Mouse (Mus musculus) CD4-positive, CD25-positive, alpha-beta regulatory T cell, adult 9 weeks (primary cell): ENCODE results near the gene Tbcd. TPM values are rescaled to one million over a fixed set of nuclear protein-coding genes. Genes with fewer than 3 reads are reported as not detected.

Experiments used
- polyA plus RNA-seq: library from polyadenylated mRNA; unstranded; fragments of 100-300 nt; shearing (Covaris generic); gene quantifications from one replicate; pipeline ENCODE4 v1.2.1, GENCODE M21; 2017

The Tbcd gene
- polyA plus RNA-seq, result 42.5 TPM

DNA sequence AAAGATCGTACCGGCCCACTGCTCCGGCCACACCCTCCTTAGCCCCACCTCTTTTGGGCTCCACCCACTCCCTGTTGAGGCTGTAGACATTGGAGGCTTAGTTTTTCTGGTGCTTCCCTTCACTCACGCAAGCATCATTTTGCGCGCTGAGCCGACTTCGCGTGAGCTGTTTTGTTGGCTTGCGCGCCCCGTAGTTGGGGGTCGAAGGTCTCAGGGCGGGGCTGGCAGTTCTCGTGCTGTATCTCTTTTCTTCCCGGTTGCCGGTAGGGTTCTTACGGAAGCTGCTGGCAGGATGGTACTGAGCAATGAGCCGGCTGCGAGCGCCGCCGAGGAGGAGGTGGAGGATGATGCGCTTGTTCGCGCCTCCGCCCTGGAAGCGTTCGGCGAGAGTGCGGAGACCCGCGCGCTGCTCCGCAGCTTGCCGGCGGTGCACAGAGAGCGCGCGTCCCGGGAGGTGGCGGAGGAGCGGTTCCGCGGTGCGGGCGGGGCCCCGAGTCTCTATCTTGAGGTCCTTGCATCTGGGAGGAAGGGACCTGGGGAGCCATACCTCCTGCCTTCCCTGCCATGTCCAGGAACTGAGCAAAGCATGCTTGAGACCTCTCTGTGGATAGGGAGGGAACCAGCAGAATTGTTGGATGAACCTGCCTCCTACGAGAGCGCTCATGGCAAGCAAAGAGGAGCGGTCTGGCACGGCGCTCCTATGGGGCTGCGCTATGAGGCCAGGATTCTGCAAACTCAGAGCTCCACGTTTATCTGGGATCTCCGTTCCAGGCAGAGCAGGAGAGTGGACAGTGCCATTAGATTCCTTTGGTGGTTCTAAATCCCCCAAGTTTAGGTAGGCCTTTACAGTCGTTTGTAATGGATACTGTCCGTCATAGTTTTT is at the start of gene Tbcd:
Gene Tbcd (plus strand): TSS at position 197 of the 883 bp plus-strand sequence.

DNA sequence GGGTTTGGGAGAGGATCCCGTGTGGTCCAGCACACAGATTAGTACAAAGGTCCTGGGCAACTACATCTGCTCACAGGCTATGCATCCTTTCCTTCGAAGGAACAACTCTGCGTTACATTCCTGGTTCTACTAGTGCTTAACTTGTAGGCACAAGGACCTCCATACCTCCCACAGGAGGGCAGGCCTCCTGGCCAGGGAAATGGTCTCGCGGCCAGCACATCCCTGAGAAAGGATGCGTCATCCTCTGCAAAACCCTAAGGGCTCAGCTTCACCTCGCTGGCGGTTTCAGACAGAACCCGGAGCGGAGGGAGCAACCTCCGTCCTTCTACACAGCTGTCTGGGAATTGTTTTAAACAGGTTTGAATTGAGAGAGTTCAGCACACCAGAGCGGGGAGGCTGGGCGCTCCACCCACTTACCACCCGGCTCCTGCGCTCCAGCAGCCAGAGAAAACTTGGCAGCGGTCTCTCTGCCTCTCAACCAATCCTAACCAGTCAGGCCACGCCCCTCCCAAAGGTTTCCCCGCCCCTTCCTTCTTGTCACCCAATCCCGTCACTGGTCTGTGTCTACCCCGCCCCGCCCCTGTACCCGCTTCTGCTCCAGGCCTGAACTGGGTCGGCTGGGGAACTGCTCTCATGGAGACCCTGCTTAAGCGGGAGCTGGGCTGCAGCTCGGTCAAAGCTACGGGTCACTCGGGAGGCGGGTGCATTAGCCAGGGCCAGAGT is 30.8 kb upstream of the Tbcd start, which contains the start of gene Fn3krp:
Gene Fn3krp (plus strand): TSS at position 572 of the 723 bp plus-strand sequence.

DNA sequence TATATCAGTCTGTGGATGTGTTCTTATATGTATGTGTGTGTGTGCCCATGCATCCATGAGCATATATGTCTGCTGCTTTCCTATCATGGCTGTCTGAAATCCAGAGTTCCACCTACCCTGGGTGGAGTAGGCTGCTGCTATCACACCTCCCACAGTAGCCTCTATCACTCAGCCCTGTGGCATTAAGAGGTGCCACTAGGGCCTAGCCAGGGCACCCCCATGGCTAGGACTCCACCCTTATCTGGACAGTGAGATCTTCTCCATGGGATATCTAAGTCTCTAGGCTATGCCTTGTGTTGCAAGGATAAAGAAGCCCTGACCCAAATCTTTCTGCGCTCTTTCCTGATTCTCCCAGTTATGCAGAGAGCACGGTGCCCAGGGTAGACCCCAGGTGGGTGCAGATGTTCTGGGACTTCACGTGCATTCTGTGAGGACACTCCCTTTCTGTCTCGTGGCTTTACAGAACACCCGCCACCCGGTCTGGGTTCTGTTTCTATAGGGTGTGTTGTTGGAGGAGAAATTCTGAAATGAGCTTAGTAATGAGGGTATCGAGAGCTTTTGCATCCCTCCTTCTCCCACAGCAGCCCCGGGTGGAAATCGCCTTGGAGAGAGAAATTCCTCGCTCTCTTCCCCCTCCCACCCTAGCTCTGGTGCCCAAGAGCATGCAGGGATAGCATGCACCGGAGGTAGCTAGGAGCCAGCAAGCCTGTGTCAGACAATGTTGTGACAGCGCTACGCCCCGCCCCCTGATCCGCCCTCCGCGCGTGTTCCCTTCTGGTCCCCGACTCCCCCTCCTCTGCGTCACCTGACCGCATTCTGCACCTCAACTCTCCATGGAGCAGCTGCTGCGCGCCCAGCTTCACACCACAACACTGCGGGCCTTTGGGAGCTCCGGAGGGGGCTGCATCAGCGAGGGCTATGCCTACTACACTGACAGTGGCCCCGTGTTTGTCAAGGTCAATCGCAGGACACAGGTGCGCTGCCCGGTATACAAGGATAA is 17.3 kb upstream of the Tbcd start, which contains the start of gene Fn3k:
Gene Fn3k (plus strand): TSS at position 758 of the 1,000 bp plus-strand sequence.

DNA sequence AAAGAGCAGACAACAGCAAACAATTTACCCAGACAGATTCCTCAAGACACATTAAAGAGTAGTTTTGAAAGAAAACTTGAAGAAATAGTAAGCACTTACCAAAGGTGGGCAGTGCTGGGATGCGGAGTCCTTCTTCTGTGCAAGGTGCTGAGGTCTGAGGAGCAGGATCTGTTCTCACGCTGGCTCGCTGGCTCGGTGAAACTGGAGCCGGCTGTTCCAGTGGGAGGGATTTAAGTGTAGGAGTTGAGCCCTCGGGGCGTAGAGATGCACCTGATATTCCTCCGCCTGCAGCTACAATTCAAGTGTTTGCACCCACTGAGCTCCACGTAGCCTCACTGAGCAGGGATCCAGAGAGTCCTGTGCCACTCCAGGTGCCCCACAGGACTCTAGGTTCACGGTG is 67.4 kb downstream of the Tbcd start, which contains the start of gene Zfp750:
Gene Zfp750 (minus strand): TSS at position 203 of the 400 bp plus-strand sequence.

Other genes starting within 250 kb of the Tbcd start
- gene Hexdc, start 247.5 kb upstream of the Tbcd start, polyA plus RNA-seq, result 2.6 TPM
- 9.8 TPM for gene Ogfod3, start 247.2 kb upstream of the Tbcd start, polyA plus RNA-seq
- gene Cybc1, start 222.6 kb upstream of the Tbcd start, polyA plus RNA-seq, result 132 TPM
- gene Narf, start 214.7 kb upstream of the Tbcd start, polyA plus RNA-seq, result 40.3 TPM
- 2.3 TPM for gene Foxk2, start 192.0 kb upstream of the Tbcd start, polyA plus RNA-seq
- gene Wdr45b, start 97.5 kb upstream of the Tbcd start, polyA plus RNA-seq, result 55.0 TPM
- not detected for gene Rab40b, start 63.7 kb upstream of the Tbcd start, polyA plus RNA-seq
- gene Fn3krp, start 30.5 kb upstream of the Tbcd start, polyA plus RNA-seq, result 0.89 TPM
- gene Fn3k, start 17.0 kb upstream of the Tbcd start, polyA plus RNA-seq, result 0.50 TPM
- gene Zfp750, start 67.4 kb downstream of the Tbcd start, polyA plus RNA-seq, result 0.56 TPM
- gene B3gntl1, start 221.2 kb downstream of the Tbcd start, polyA plus RNA-seq, result 17.2 TPM
- 0.42 TPM for gene Metrnl, start 249.6 kb downstream of the Tbcd start, polyA plus RNA-seq